Mouse (Mus musculus): Measurements from ENCODE around the gene Pik3cd. TPM values are rescaled to one million over a fixed set of nuclear protein-coding genes. Genes with fewer than 3 reads are reported as not detected.

Gene Pik3cd
- polyA plus RNA-seq, 1 experiment from 2014 or later = 15.7 TPM

DNA sequence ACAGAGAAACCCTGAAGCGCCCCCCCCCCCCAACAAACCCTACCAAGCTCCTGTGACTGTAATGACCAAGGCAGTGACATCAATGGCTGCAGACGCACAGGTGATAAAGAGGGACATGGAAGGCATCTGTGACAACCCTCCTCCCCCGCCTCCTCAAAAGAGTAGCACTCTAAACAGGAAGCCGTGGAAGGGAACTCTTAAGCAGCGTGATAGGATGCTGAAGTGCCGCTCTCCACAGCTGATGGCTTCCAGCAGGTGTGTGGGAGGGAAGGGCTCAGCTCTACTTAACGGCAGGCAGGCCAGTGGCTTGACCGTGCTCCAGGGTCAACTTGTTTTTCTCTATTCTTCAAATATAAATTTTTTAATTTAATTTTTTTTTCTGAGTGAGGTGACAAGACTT lies 18.8 kb upstream of the Pik3cd start:
- Histone ChIP-seq H3K36me3 (ENCODE audit: control insufficient read depth, insufficient read depth, low read length) (peaks cover 38% of the 10 kb centered on the region), H3K9me3 (replicated peaks; ENCODE audit: control insufficient read depth, low read length, poor library complexity, severe bottlenecking) (no peaks in the 10 kb centered on the region), H3K27ac (ENCODE audit: low read length) (no peak overlapping the region), H3K4me1 (ENCODE audit: control insufficient read depth, insufficient read depth, low read length) (peaks cover 7% of the 10 kb centered on the region), H3K4me2 (ENCODE audit: low read length) (no peak overlapping the region), H3K4me3 (ENCODE audit: low read depth, low read length) (no peak overlapping the region), H3K27me3 (ENCODE audit: control insufficient read depth, insufficient read depth, low read depth, low read length) (no peaks in the 10 kb centered on the region), H3K9ac (ENCODE audit: low read depth, low read length) (no peak overlapping the region)
- no peak for ATAC-seq
- WGBS = 91% methylated on average over 8 of the region's 8 CpGs

GRCm38 (mm10) chr4:149719686-149720085 lies 17.3 kb upstream of the Pik3cd start:
- Histone ChIP-seq H3K27me3 (ENCODE audit: control insufficient read depth, insufficient read depth, low read depth, low read length) (no peaks in the 10 kb centered on the region), H3K4me3 (ENCODE audit: low read depth, low read length) (no peak overlapping the region), H3K9me3 (replicated peaks; ENCODE audit: control insufficient read depth, low read length, poor library complexity, severe bottlenecking) (no peaks in the 10 kb centered on the region), H3K36me3 (ENCODE audit: control insufficient read depth, insufficient read depth, low read length) (peaks cover 45% of the 10 kb centered on the region), H3K4me1 (ENCODE audit: control insufficient read depth, insufficient read depth, low read length) (peaks cover 7% of the 10 kb centered on the region), H3K9ac (ENCODE audit: low read depth, low read length) (no peak overlapping the region), H3K27ac (ENCODE audit: low read length) (no peak overlapping the region), H3K4me2 (ENCODE audit: low read length) (no peak overlapping the region)
- WGBS = 85% methylated on average over 6 of the region's 6 CpGs
- no peak for ATAC-seq

- Histone ChIP-seq H3K27ac (ENCODE audit: low read length) (no peak overlapping the region), H3K9me3 (replicated peaks; ENCODE audit: control insufficient read depth, low read length, poor library complexity, severe bottlenecking) (no peaks in the 10 kb centered on the region), H3K36me3 (ENCODE audit: control insufficient read depth, insufficient read depth, low read length) (peaks cover 36% of the 10 kb centered on the region), H3K4me3 (ENCODE audit: low read depth, low read length) (no peak overlapping the region), H3K27me3 (ENCODE audit: control insufficient read depth, insufficient read depth, low read depth, low read length) (no peaks in the 10 kb centered on the region), H3K4me1 (ENCODE audit: control insufficient read depth, insufficient read depth, low read length) (no peaks in the 10 kb centered on the region), H3K9ac (ENCODE audit: low read depth, low read length) (no peak overlapping the region), H3K4me2 (ENCODE audit: low read length) (no peak overlapping the region)
- no peak for ATAC-seq
- 93% methylated on average over 3 of the region's 3 CpGs for WGBS
Measured at GRCm38 (mm10) chr4:149714542-149714941, 12.2 kb upstream of the Pik3cd start.

GRCm38 (mm10) chr4:149711955-149712354 lies 9.6 kb upstream of the Pik3cd start:
- 21% methylated on average over 7 of the region's 7 CpGs for WGBS
- no peak overlapping the region for H3K27ac ChIP-seq (ENCODE audit: low read length)
- H3K4me3 ChIP-seq (ENCODE audit: low read depth, low read length) = no peak overlapping the region
- H3K27me3 ChIP-seq (ENCODE audit: control insufficient read depth, insufficient read depth, low read depth, low read length) = no peaks in the 10 kb centered on the region
- H3K36me3 ChIP-seq (ENCODE audit: control insufficient read depth, insufficient read depth, low read length) = peaks cover 15% of the 10 kb centered on the region
- no peaks in the 10 kb centered on the region for H3K4me1 ChIP-seq (ENCODE audit: control insufficient read depth, insufficient read depth, low read length)
- ATAC-seq = no peak
- H3K4me2 ChIP-seq (ENCODE audit: low read length) = no peak overlapping the region
- H3K9ac ChIP-seq (ENCODE audit: low read depth, low read length) = no peak overlapping the region
- H3K9me3 ChIP-seq (replicated peaks; ENCODE audit: control insufficient read depth, low read length, poor library complexity, severe bottlenecking) = no peaks in the 10 kb centered on the region

DNA sequence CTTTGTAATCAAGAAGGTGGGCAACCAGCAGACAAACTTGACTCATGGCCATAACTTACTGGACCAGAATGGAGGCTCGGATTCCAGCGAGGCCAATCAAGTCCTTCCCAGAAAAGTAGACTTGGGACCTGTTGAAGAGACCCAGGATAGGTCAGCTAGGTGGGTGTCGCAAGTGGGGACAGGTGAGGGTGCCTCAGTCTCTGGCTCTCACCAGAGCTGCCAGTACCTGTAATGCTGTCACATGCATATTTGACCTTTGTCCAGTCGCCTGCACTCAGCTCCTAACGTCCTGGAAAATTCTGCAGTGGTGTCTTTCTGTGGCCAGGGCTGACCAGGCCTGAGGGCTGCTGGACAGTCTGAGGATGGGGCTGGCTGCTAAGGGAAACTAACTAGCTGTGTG lies 9.1 kb upstream of the Pik3cd start:
- Histone ChIP-seq H3K27ac (ENCODE audit: low read length) (no peak overlapping the region), H3K27me3 (ENCODE audit: control insufficient read depth, insufficient read depth, low read depth, low read length) (no peaks in the 10 kb centered on the region), H3K4me2 (ENCODE audit: low read length) (no peak overlapping the region), H3K36me3 (ENCODE audit: control insufficient read depth, insufficient read depth, low read length) (peaks cover 14% of the 10 kb centered on the region), H3K9me3 (replicated peaks; ENCODE audit: control insufficient read depth, low read length, poor library complexity, severe bottlenecking) (no peaks in the 10 kb centered on the region), H3K9ac (ENCODE audit: low read depth, low read length) (no peak overlapping the region), H3K4me1 (ENCODE audit: control insufficient read depth, insufficient read depth, low read length) (no peaks in the 10 kb centered on the region), H3K4me3 (ENCODE audit: low read depth, low read length) (no peak overlapping the region)
- 95% methylated on average over 5 of the region's 5 CpGs for WGBS
- no peak for ATAC-seq

DNA sequence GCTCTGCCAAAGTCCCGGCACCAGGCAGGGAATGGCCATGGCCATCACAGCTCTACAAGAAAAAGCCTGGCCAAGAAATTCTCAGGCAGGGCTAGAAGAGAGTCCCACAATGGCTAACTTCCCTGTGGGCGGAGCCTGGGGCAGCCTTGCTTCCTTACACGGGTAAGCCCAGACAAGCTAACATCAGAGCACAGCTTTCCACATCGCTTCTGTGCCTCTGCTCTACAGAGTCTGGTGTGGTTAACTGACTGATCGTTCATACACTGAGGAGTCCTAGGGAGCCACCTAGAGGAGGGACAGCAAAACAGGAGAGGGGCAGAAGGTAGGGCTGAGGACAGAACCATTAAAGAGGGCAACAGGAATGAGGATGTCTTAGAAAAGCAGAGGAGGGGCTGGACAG lies 8.1 kb upstream of the Pik3cd start:
- H3K9me3 ChIP-seq (replicated peaks; ENCODE audit: control insufficient read depth, low read length, poor library complexity, severe bottlenecking) = no peaks in the 10 kb centered on the region
- WGBS = 20% methylated on average over 5 of the region's 5 CpGs
- ATAC-seq = peak; percentile 39; the same call in 1 of the 2 replicates

GRCm38 (mm10) chr4:149705941-149706340 lies 3.6 kb upstream of the Pik3cd start:
- Histone ChIP-seq H3K36me3 (ENCODE audit: control insufficient read depth, insufficient read depth, low read length) (no peaks in the 10 kb centered on the region), H3K27ac (ENCODE audit: low read length) (no peak overlapping the region), H3K4me3 (ENCODE audit: low read depth, low read length) (no peak overlapping the region), H3K27me3 (ENCODE audit: control insufficient read depth, insufficient read depth, low read depth, low read length) (no peaks in the 10 kb centered on the region), H3K9me3 (replicated peaks; ENCODE audit: control insufficient read depth, low read length, poor library complexity, severe bottlenecking) (no peaks in the 10 kb centered on the region), H3K4me2 (ENCODE audit: low read length) (no peak overlapping the region), H3K4me1 (ENCODE audit: control insufficient read depth, insufficient read depth, low read length) (no peaks in the 10 kb centered on the region), H3K9ac (ENCODE audit: low read depth, low read length) (no peak overlapping the region)
- no peak for ATAC-seq
- 92% methylated on average over 8 of the region's 8 CpGs for WGBS

More for the DNA sequence above, 8.1 kb upstream of the Pik3cd start:
- Histone ChIP-seq H3K4me3 (ENCODE audit: low read depth, low read length) (no peak overlapping the region), H3K4me2 (ENCODE audit: low read length) (no peak overlapping the region), H3K9ac (ENCODE audit: low read depth, low read length) (no peak overlapping the region), H3K4me1 (ENCODE audit: control insufficient read depth, insufficient read depth, low read length) (no peaks in the 10 kb centered on the region), H3K27ac (ENCODE audit: low read length) (no peak overlapping the region), H3K36me3 (ENCODE audit: control insufficient read depth, insufficient read depth, low read length) (peaks cover 9% of the 10 kb centered on the region), H3K27me3 (ENCODE audit: control insufficient read depth, insufficient read depth, low read depth, low read length) (no peaks in the 10 kb centered on the region)

DNA sequence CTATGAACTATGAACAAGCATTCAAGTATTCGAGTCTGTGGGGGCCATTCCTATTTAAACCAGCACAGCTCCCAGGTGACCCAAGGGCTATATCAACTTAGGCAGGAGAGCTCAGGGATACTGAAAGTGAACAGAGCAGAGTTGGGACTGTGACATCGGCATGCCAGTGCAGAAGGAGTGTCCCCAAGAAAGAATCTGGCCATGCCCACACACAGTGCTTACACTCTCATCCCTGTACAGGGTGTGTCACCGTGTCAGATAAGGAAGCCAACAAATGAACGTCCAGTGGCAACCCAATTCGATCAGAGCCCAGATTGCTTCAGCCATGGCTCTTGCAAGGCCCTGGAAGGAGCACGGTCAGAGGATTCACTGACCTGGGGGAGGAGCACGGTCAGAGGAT lies 2.9 kb upstream of the Pik3cd start:
- H3K4me3 ChIP-seq (ENCODE audit: low read depth, low read length) = no peak overlapping the region
- no peak for ATAC-seq
- WGBS = 76% methylated on average over 7 of the region's 7 CpGs

GRCm38 (mm10) chr4:149701426-149702209 lies 753 bp downstream of the Pik3cd start:
- Histone ChIP-seq H3K4me2 (ENCODE audit: low read length) (no peak overlapping the region), H3K27me3 (ENCODE audit: control insufficient read depth, insufficient read depth, low read depth, low read length) (peaks cover 8% of the 10 kb centered on the region), H3K9ac (ENCODE audit: low read depth, low read length) (no peak overlapping the region), H3K36me3 (ENCODE audit: control insufficient read depth, insufficient read depth, low read length) (no peaks in the 10 kb centered on the region), H3K9me3 (replicated peaks; ENCODE audit: control insufficient read depth, low read length, poor library complexity, severe bottlenecking) (no peaks in the 10 kb centered on the region), H3K27ac (ENCODE audit: low read length) (no peak overlapping the region), H3K4me3 (ENCODE audit: low read depth, low read length) (no peak overlapping the region), H3K4me1 (ENCODE audit: control insufficient read depth, insufficient read depth, low read length) (peaks cover 4% of the 10 kb centered on the region; the same call in 1 of the 2 replicates)
- no peak for ATAC-seq
- WGBS = 65% methylated on average over 18 of the region's 18 CpGs

More for the DNA sequence above, 2.9 kb upstream of the Pik3cd start:
- Histone ChIP-seq H3K27me3 (ENCODE audit: control insufficient read depth, insufficient read depth, low read depth, low read length) (no peaks in the 10 kb centered on the region; the same call in 1 of the 2 replicates), H3K9ac (ENCODE audit: low read depth, low read length) (no peak overlapping the region), H3K9me3 (replicated peaks; ENCODE audit: control insufficient read depth, low read length, poor library complexity, severe bottlenecking) (no peaks in the 10 kb centered on the region), H3K36me3 (ENCODE audit: control insufficient read depth, insufficient read depth, low read length) (no peaks in the 10 kb centered on the region), H3K27ac (ENCODE audit: low read length) (no peak overlapping the region), H3K4me2 (ENCODE audit: low read length) (no peak overlapping the region), H3K4me1 (ENCODE audit: control insufficient read depth, insufficient read depth, low read length) (no peaks in the 10 kb centered on the region)

All from midbrain, embryonic 16.5 days (tissue).